Mouse (Mus musculus) left cerebral cortex, adult 2 months (tissue): ENCODE measurements at regions not wholly inside any gene's neighbourhood (a gene's known extent, or its start where the extent isn't known, plus 50 kb on each side); places are given as distances from the start of the nearest gene placed in this dataset.
A peak's percentile ranks its signal among the peaks of the same experiment; 100 is the strongest.
"Not testable (repeated sequence)": the region's sequence is repeated elsewhere in the genome, so short reads cannot be mapped to it uniquely, and the experiment has no call there.

ENCODE experiments used
- DNase-seq, 2 experiments: peaks; one replicate each; pipeline ENCODE4 v3.0.0; 2021 to 2022; ENCODE audit warnings: low spot score in 2 of 2, mixed read lengths in 1 of 2; ENCODE audit errors: extremely low spot score in 1 of 2
- H3K27ac ChIP-seq: fragments of 200-600 bp; 2 replicates; pipeline ENCODE4 v1.8.1; 2022
- H3K4me3 ChIP-seq: fragments of 200-600 bp; 2 replicates; pipeline ENCODE4 v1.8.1; 2022
- CTCF ChIP-seq: fragments of 200-600 bp; IDR thresholded peaks from 2 replicates; pipeline ENCODE4 v1.8.1; 2022; ENCODE audit warnings: antibody characterized with exemption, mild to moderate bottlenecking, moderate library complexity
- intact Hi-C: fragments of 180-260 bp; cut with DNase I; formaldehyde crosslinking; loops from one replicate; pipeline ENCODE4 v1.15.1; 2025

- intact Hi-C loops = no loop called here
- Histone ChIP-seq H3K27ac (no peak overlapping the region), H3K4me3 (no peak overlapping the region)
- TF ChIP-seq CTCF = no peak
- DNase-seq = no peak
Observed at GRCm38 (mm10) chr14:45809491-45809890, 151.5 kb upstream of the Ddhd1 start.

GRCm38 (mm10) chr14:45810101-45810500 lies 152.2 kb upstream of the Ddhd1 start:
- Histone ChIP-seq H3K27ac (no peak overlapping the region), H3K4me3 (no peak overlapping the region)
- intact Hi-C loops = no loop called here
- no peak for TF ChIP-seq CTCF
- no peak for DNase-seq

GRCm38 (mm10) chr14:45810630-45811029 lies 152.7 kb upstream of the Ddhd1 start:
- DNase-seq = no peak
- Histone ChIP-seq H3K4me3 (no peak overlapping the region), H3K27ac (no peak overlapping the region)
- intact Hi-C loops = no loop called here
- no peak for TF ChIP-seq CTCF

- Histone ChIP-seq H3K27ac (no peak overlapping the region), H3K4me3 (no peak overlapping the region)
- no peak for TF ChIP-seq CTCF
- no peak for DNase-seq
- intact Hi-C loops = no loop called here
Observed at GRCm38 (mm10) chr14:45815598-45815997, 157.7 kb upstream of the Ddhd1 start.

GRCm38 (mm10) chr14:45816611-45817010 lies 158.7 kb upstream of the Ddhd1 start:
- H3K27ac ChIP-seq, DNase-seq, H3K4me3 ChIP-seq, intact Hi-C loops: not testable (repeated sequence)

- intact Hi-C loops = no loop called here
- no peak overlapping the region for H3K4me3 ChIP-seq
- no peak overlapping the region for H3K27ac ChIP-seq
- DNase-seq = no peak
- no peak for TF ChIP-seq CTCF
Observed at GRCm38 (mm10) chr14:45817756-45818155, 159.8 kb upstream of the Ddhd1 start.

GRCm38 (mm10) chr14:45824601-45825000 lies 166.7 kb upstream of the Ddhd1 start:
- intact Hi-C loops = no loop called here
- TF ChIP-seq CTCF = no peak
- no peak overlapping the region for H3K27ac ChIP-seq
- H3K4me3 ChIP-seq = no peak overlapping the region
- no peak for DNase-seq

- no peak overlapping the region for H3K4me3 ChIP-seq
- DNase-seq = no peak
- TF ChIP-seq CTCF = no peak
- intact Hi-C loops = no loop called here
- no peak overlapping the region for H3K27ac ChIP-seq
Observed at GRCm38 (mm10) chr14:45826023-45826422, 168.1 kb upstream of the Ddhd1 start.

- H3K27ac ChIP-seq = no peak overlapping the region
- H3K4me3 ChIP-seq = no peak overlapping the region
- no peak for TF ChIP-seq CTCF
- intact Hi-C loops = no loop called here
- DNase-seq = no peak
Observed at GRCm38 (mm10) chr14:45827096-45827495, 169.2 kb upstream of the Ddhd1 start.

GRCm38 (mm10) chr14:45830457-45830856 lies 172.5 kb upstream of the Ddhd1 start:
- Histone ChIP-seq H3K27ac (no peak overlapping the region), H3K4me3 (no peak overlapping the region)
- TF ChIP-seq CTCF = no peak
- intact Hi-C loops = no loop called here
- DNase-seq = no peak

- no peak overlapping the region for H3K27ac ChIP-seq
- H3K4me3 ChIP-seq = no peak overlapping the region
- intact Hi-C loops = no loop called here
- no peak for TF ChIP-seq CTCF
- DNase-seq = no peak
Observed at GRCm38 (mm10) chr14:45837039-45837438, 179.1 kb upstream of the Ddhd1 start.

- no peak for TF ChIP-seq CTCF
- intact Hi-C loops = no loop called here
- H3K4me3 ChIP-seq = no peak overlapping the region
- H3K27ac ChIP-seq = no peak overlapping the region
- DNase-seq = no peak
Observed at GRCm38 (mm10) chr14:45843829-45844228, 185.9 kb upstream of the Ddhd1 start.

GRCm38 (mm10) chr14:45850588-45850987 lies 192.6 kb upstream of the Ddhd1 start:
- H3K4me3 ChIP-seq = no peak overlapping the region
- DNase-seq = no peak
- intact Hi-C loops = no loop called here
- TF ChIP-seq CTCF = no peak
- no peak overlapping the region for H3K27ac ChIP-seq

- Histone ChIP-seq H3K27ac (no peak overlapping the region), H3K4me3 (no peak overlapping the region)
- peak; percentile 33 to 49 for DNase-seq
- intact Hi-C loops = loop anchor here (10.0 kb wide), 2 partner anchors 686 to 846 kb away; no protein-coding TSS in a partner anchor
- TF ChIP-seq CTCF = peak; percentile 78
Observed at GRCm38 (mm10) chr14:45878428-45878827, 220.5 kb upstream of the Ddhd1 start.
